Mouse (Mus musculus): ENCODE measurements around the gene Akirin2. TPM values are rescaled to one million over a fixed set of nuclear protein-coding genes. Genes with fewer than 3 reads are reported as not detected.
"Not testable (repeated sequence)": the region's sequence is repeated elsewhere in the genome, so short reads cannot be mapped to it uniquely, and the experiment has no call there.

Akirin2 gene
- polyA plus RNA-seq, 1 experiment from 2014 or later: 106 TPM

GRCm38 (mm10) chr4:34555604-34556003, 4.9 kb downstream of the Akirin2 start:
- Histone ChIP-seq H3K27me3 (no peaks in the 10 kb centered on the region), H3K4me2 (replicated peaks) (no peak overlapping the region), H3K4me1 (peaks cover 49% of the 10 kb centered on the region), H3K27ac (replicated peaks) (no peak overlapping the region), H3K9ac (replicated peaks) (no peak overlapping the region), H3K9me3 (no peaks in the 10 kb centered on the region), H3K4me3 (no peak overlapping the region), H3K36me3 (no peaks in the 10 kb centered on the region)
- 89% methylated on average over 3 of the region's 3 CpGs for WGBS
- no peak for ATAC-seq (replicated peaks)

DNA sequence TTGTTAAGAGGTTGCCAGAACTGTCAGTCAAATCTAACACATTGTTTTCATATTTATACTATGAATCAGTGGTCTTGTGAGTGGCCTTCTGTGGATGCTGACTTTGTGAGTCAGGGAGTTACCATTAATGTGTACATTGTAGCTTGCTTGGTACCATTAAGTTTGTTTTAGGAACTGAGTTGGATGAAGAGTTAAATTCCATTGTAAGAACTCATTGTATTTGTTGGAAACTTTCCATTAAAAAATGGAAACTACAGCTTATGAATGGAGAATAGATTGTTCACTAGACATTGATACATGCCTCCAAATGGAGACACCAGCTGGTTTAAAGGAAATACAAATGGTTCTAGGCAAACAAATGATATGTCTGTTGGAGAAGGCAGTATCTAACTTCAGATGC, 5.4 kb downstream of the Akirin2 start:
- no peak for ATAC-seq (replicated peaks)
- Histone ChIP-seq H3K9me3 (no peaks in the 10 kb centered on the region), H3K9ac (replicated peaks) (no peak overlapping the region), H3K4me1 (peaks cover 49% of the 10 kb centered on the region), H3K36me3 (no peaks in the 10 kb centered on the region), H3K27ac (replicated peaks) (no peak overlapping the region), H3K27me3 (no peaks in the 10 kb centered on the region), H3K4me3 (no peak overlapping the region), H3K4me2 (replicated peaks) (no peak overlapping the region; the same call in 1 of the 2 replicates)

GRCm38 (mm10) chr4:34560971-34561370, 10.2 kb downstream of the Akirin2 start:
- ATAC-seq (replicated peaks): no peak
- H3K27ac ChIP-seq (replicated peaks): no peak overlapping the region
- no peaks in the 10 kb centered on the region for H3K27me3 ChIP-seq
- WGBS: 47% methylated on average over 4 of the region's 4 CpGs
- H3K4me2 ChIP-seq (replicated peaks): no peak overlapping the region
- H3K9ac ChIP-seq (replicated peaks): no peak overlapping the region
- H3K9me3 ChIP-seq: no peaks in the 10 kb centered on the region
- H3K36me3 ChIP-seq: peaks cover 22% of the 10 kb centered on the region
- no peak overlapping the region for H3K4me3 ChIP-seq
- H3K4me1 ChIP-seq: peaks cover 19% of the 10 kb centered on the region

- Histone ChIP-seq H3K9me3 (no peaks in the 10 kb centered on the region), H3K4me3 (no peak overlapping the region), H3K4me1 (0 out of 2 replicates have a peak, but pooled peaks cover 3% of the 10 kb centered on the region), H3K36me3 (peaks cover 64% of the 10 kb centered on the region), H3K9ac (replicated peaks) (no peak overlapping the region), H3K27me3 (no peaks in the 10 kb centered on the region), H3K4me2 (replicated peaks) (no peak overlapping the region), H3K27ac (replicated peaks) (no peak overlapping the region)
- ATAC-seq (replicated peaks): no peak
- WGBS: 89% methylated on average over 6 of the region's 6 CpGs
Observed at GRCm38 (mm10) chr4:34566226-34566625, 15.5 kb downstream of the Akirin2 start.

DNA sequence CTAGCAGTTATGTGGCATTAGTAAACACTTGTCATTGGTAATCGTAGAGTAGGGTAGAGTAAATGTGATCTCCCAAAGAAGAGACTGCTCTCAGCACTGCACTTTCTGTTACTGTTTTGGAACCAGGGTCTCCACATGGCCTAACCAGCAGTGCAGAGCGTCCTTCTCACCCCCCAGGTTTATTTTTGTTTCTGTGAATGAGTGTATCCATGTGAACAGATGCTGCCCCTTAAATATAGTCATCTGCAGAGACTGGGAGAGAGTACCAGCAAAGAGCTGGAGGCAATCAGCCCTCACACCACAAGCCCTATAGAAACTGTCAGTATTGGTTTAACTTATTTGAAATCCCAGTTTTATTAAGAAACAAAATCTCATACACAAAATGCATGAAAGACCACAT, 22.1 kb downstream of the Akirin2 start:
- Histone ChIP-seq H3K27ac (replicated peaks) (no peak overlapping the region), H3K4me1 (no peaks in the 10 kb centered on the region), H3K36me3 (peaks cover 87% of the 10 kb centered on the region), H3K4me3 (no peak overlapping the region), H3K4me2 (replicated peaks) (no peak overlapping the region), H3K9ac (replicated peaks) (no peak overlapping the region), H3K9me3 (no peaks in the 10 kb centered on the region), H3K27me3 (no peaks in the 10 kb centered on the region)
- no peak for ATAC-seq (replicated peaks)
- 86% methylated on average over 2 of the region's 2 CpGs for WGBS

GRCm38 (mm10) chr4:34577028-34577427, 26.3 kb downstream of the Akirin2 start:
- ATAC-seq (replicated peaks): no peak
- Histone ChIP-seq H3K4me1 (no peaks in the 10 kb centered on the region), H3K4me2 (replicated peaks) (no peak overlapping the region), H3K4me3 (no peak overlapping the region), H3K9ac (replicated peaks) (no peak overlapping the region), H3K36me3 (peaks cover 79% of the 10 kb centered on the region), H3K27ac (replicated peaks) (no peak overlapping the region; the same call in 1 of the 2 replicates), H3K27me3 (no peaks in the 10 kb centered on the region), H3K9me3 (no peaks in the 10 kb centered on the region)
- WGBS: 93% methylated on average over 2 of the region's 2 CpGs

DNA sequence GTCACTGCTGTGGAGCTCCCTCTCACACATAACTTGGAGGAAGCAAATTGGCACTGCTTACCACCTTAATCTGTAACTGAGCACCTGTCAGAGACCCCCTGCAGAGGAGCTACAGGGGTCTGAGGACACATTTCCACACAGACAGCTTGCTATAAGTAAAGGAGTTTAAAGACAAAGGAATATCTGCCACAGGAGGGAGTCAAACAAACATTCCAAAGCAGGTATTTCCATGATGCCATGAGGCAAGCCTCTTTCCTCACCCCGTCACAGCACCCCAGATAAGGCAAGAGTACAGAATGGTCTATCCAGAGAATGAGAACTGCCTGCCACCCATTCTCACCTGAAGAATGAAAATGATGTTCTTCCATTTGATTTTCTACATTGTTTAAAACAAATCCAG, 28.5 kb downstream of the Akirin2 start:
- H3K36me3 ChIP-seq: peaks cover 81% of the 10 kb centered on the region
- no peaks in the 10 kb centered on the region for H3K9me3 ChIP-seq
- H3K4me3 ChIP-seq: no peak overlapping the region
- no peaks in the 10 kb centered on the region for H3K27me3 ChIP-seq
- 97% methylated on average over 1 of the region's 1 CpGs for WGBS
- no peaks in the 10 kb centered on the region for H3K4me1 ChIP-seq
- H3K9ac ChIP-seq (replicated peaks): no peak overlapping the region
- H3K27ac ChIP-seq (replicated peaks): no peak overlapping the region
- H3K4me2 ChIP-seq (replicated peaks): no peak overlapping the region
- no peak for ATAC-seq (replicated peaks)

DNA sequence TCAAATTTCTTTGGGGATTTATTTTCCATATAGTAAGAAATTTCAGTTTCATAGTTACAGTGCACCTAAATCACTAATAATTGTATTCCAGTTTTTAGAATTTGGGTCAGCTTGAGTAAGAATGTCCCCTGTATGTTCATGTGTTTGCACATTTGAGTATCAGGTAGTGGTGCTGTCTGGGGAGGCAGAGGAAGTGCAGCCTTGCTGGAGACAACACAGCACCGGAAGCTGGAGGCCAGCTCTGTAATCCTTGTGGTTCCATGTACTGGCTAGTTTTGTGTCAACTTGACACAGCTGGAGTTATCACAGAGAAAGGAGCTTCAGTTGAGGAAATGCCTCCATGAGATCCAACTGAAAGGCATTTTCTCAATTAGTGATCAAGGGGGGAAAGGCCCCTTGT, 30.8 kb downstream of the Akirin2 start:
- WGBS: 89% methylated on average over 1 of the region's 1 CpGs
- not testable (repeated sequence) for H3K27ac ChIP-seq (replicated peaks); ATAC-seq (replicated peaks); H3K9me3 ChIP-seq; H3K4me3 ChIP-seq; H3K9ac ChIP-seq (replicated peaks); H3K4me2 ChIP-seq (replicated peaks); H3K27me3 ChIP-seq; H3K4me1 ChIP-seq
- peaks cover 72% of the 10 kb centered on the region for H3K36me3 ChIP-seq

- WGBS: 85% methylated on average over 7 of the region's 7 CpGs
- Histone ChIP-seq H3K4me3 (no peak overlapping the region), H3K27ac (replicated peaks) (no peak overlapping the region), H3K27me3 (no peaks in the 10 kb centered on the region), H3K9ac (replicated peaks) (no peak overlapping the region), H3K9me3 (no peaks in the 10 kb centered on the region), H3K4me2 (replicated peaks) (no peak overlapping the region), H3K36me3 (peaks cover 70% of the 10 kb centered on the region), H3K4me1 (no peaks in the 10 kb centered on the region)
- no peak for ATAC-seq (replicated peaks)
Observed at GRCm38 (mm10) chr4:34581990-34582389, 31.3 kb downstream of the Akirin2 start.

DNA sequence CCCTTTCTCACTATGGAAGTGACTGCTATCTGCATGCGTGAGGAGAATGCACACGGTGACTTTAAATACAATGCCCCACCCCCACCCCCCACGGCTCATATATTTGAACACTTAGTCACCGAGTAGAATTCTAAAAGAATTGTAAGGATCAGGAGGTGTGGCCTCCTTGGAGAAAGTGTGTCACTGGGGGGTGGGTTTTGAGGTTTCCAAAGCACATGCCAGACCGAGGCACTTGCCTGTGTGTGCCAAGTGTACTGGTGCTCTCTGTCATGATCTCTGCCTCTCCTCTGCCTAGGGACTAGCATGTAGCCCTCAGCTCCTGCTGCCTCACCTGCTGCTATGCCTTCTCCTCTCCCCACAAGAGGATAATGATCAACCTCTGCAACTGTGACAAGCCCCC, 31.7 kb downstream of the Akirin2 start:
- no peaks in the 10 kb centered on the region for H3K4me1 ChIP-seq

DNA sequence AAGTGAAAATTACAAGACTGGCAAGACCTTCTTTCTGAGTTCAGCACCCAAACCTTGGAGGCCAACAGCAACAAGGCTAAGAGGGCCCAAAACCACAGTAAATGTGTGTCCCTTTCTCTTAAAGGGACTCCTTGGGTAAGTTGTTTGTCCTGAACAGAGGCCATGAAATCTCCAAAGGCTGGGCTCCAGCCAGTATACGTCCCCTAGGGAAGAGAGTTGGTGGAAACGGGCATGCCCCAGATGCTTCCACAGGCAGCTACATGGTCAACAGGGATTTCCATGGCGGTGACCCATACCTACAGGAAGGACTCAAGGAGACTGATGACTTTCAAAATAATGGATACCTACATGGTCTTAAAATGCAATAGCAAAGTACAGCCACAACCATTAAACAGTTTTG, 32.7 kb downstream of the Akirin2 start:
- Histone ChIP-seq H3K36me3 (peaks cover 61% of the 10 kb centered on the region), H3K4me2 (replicated peaks) (no peak overlapping the region), H3K9ac (replicated peaks) (no peak overlapping the region), H3K27me3 (no peaks in the 10 kb centered on the region), H3K4me3 (no peak overlapping the region), H3K4me1 (no peaks in the 10 kb centered on the region), H3K9me3 (no peaks in the 10 kb centered on the region), H3K27ac (replicated peaks) (no peak overlapping the region)
- WGBS: 95% methylated on average over 3 of the region's 3 CpGs
- no peak for ATAC-seq (replicated peaks)

More for the DNA sequence above, 31.7 kb downstream of the Akirin2 start:
- Histone ChIP-seq H3K4me2 (replicated peaks) (no peak overlapping the region), H3K9ac (replicated peaks) (no peak overlapping the region), H3K9me3 (no peaks in the 10 kb centered on the region), H3K27ac (replicated peaks) (no peak overlapping the region), H3K27me3 (no peaks in the 10 kb centered on the region), H3K36me3 (peaks cover 66% of the 10 kb centered on the region), H3K4me3 (no peak overlapping the region)
- WGBS: 62% methylated on average over 5 of the region's 5 CpGs
- no peak for ATAC-seq (replicated peaks)

- H3K36me3 ChIP-seq: peaks cover 49% of the 10 kb centered on the region
- H3K27me3 ChIP-seq: no peaks in the 10 kb centered on the region
- H3K9me3 ChIP-seq: no peaks in the 10 kb centered on the region
- H3K4me2 ChIP-seq (replicated peaks): no peak overlapping the region
- H3K9ac ChIP-seq (replicated peaks): no peak overlapping the region
- no peaks in the 10 kb centered on the region for H3K4me1 ChIP-seq
- no peak for ATAC-seq (replicated peaks)
- H3K27ac ChIP-seq (replicated peaks): no peak overlapping the region
- 84% methylated on average over 7 of the region's 7 CpGs for WGBS
- no peak overlapping the region for H3K4me3 ChIP-seq
Observed at GRCm38 (mm10) chr4:34584871-34585607, 34.3 kb downstream of the Akirin2 start.

- Histone ChIP-seq H3K4me2 (replicated peaks) (no peak overlapping the region), H3K27ac (replicated peaks) (no peak overlapping the region), H3K36me3 (peaks cover 62% of the 10 kb centered on the region), H3K27me3 (no peaks in the 10 kb centered on the region), H3K9me3 (no peaks in the 10 kb centered on the region), H3K9ac (replicated peaks) (no peak overlapping the region), H3K4me1 (no peaks in the 10 kb centered on the region), H3K4me3 (no peak overlapping the region)
- 90% methylated on average over 6 of the region's 6 CpGs for WGBS
- ATAC-seq (replicated peaks): no peak
Observed at GRCm38 (mm10) chr4:34603123-34603522, 52.4 kb downstream of the Akirin2 start.
